Mouse (Mus musculus) lung, adult 10 weeks (tissue): ENCODE data around the gene Olfr32. TPM values are rescaled to one million over a fixed set of nuclear protein-coding genes. Genes with fewer than 3 reads are reported as not detected.

Experiments used
- polyA plus RNA-seq: library from polyadenylated mRNA; stranded (reverse); fragments of 350-450 nt; fragmentation: Illumina TruSeq; extraction: RNeasy Lipid Tissue Mini Kit (QIAGEN cat#74804); gene quantifications from one replicate; pipeline ENCODE4 v1.2.3, GENCODE M21; 2014; ENCODE audit warnings: low read depth, low replicate concordance; ENCODE audit not compliant: insufficient read depth

Gene Olfr32
- not detected for polyA plus RNA-seq

DNA sequence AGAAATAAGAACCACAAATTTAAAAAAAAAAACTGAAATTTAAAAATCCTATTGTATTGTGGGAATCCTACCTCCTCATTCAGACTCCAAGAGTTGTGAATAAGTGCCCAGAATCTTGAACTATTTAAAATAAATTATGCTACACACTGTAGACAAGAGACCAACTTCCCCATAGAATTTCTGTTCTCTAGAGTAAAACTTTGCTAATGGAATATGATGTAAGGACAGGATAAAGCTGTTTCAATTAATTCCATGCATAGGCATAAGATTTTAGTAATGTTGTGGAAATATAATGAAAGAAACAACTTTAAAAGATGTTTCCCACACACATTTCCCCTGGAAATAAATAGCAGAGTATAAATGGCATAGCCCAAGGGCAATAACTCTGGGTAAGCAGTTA lies at the start of gene Olfr32:
Olfr32 (minus strand) TSS at position 101 of the 400 bp plus-strand sequence.

DNA sequence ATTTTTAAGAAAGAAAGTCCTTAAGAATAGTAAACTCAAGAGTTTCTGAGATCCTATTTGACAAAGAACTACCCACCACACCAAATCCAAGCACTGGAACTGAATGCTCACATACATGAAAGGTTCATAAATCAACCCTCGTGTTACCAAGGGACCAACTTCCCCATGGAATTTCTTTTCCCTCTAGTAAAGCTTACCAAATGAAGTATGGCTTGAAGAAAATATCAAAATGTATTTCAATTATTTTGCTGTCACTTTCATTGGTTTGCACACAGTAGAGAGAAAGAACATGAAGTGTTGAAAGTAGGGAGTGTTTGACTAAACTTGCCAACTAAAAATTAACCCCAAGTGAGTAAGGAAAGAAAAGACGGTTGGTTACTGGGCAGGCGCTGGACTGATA lies 10.9 kb upstream of the Olfr32 start, which contains the start of gene Olfr1270:
Olfr1270 (minus strand) TSS at position 101 of the 400 bp plus-strand sequence.

DNA sequence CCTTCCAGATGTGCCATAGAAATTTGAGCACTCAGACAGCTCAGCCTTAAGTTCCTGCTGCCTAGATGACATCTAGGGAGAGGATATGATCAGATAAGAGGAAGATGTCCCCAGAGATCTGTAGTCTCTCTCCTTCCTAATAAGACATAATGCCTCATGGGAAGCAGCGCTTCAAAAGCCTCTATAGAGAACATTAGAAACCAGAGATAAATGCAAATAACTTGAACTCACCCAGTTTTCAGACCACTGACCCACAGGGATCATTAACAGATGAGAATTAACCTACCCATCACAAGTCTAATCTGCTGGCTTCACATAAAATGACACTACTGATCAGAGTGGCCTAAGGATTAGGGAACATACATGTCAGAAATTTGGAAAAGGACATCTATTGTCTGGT lies 20.8 kb downstream of the Olfr32 start, which contains the start of gene Olfr1269:
Olfr1269 (minus strand) TSS at position 101 of the 400 bp plus-strand sequence.

Other genes with a start within 250 kb of the Olfr32 start
- not detected for gene Olfr1258, start 215.0 kb downstream of the Olfr32 start, polyA plus RNA-seq
- gene Olfr1259, start 193.6 kb downstream of the Olfr32 start, polyA plus RNA-seq = not detected
- not detected for gene Olfr1260, start 168.0 kb downstream of the Olfr32 start, polyA plus RNA-seq
- gene Olfr1261, start 151.1 kb downstream of the Olfr32 start, polyA plus RNA-seq = not detected
- gene Olfr1262, start 142.2 kb downstream of the Olfr32 start, polyA plus RNA-seq = not detected
- gene Olfr1263, start 130.2 kb downstream of the Olfr32 start, polyA plus RNA-seq = not detected
- not detected for gene Olfr1264, start 116.7 kb downstream of the Olfr32 start, polyA plus RNA-seq
- gene Olfr1265, start 107.0 kb downstream of the Olfr32 start, polyA plus RNA-seq = not detected
- gene Olfr140, start 78.7 kb downstream of the Olfr32 start, polyA plus RNA-seq = not detected
- not detected for gene Olfr1269, start 20.9 kb downstream of the Olfr32 start, polyA plus RNA-seq
- gene Olfr1270, start 10.8 kb upstream of the Olfr32 start, polyA plus RNA-seq = not detected
- not detected for gene Olfr1506, start 82.2 kb upstream of the Olfr32 start, polyA plus RNA-seq
- not detected for gene Olfr142, start 115.3 kb upstream of the Olfr32 start, polyA plus RNA-seq
- gene Olfr1271, start 128.7 kb upstream of the Olfr32 start, polyA plus RNA-seq = not detected
- not detected for gene Olfr1272, start 150.5 kb upstream of the Olfr32 start, polyA plus RNA-seq
- gene Gm13769, start 179.9 kb upstream of the Olfr32 start, polyA plus RNA-seq = not detected